9 mouse cellular contexts compared by ENCODE assay signal in genomic region chr10:85927676-85928445, GRCm38 (mm10). TPM values are rescaled to one million over a fixed set of nuclear protein-coding genes. Genes with fewer than 3 reads are reported as not detected.
A peak's percentile ranks its signal among the peaks of the same experiment; 100 is the strongest.
DNase-seq lines count a peak whose midpoint lies in the region; ATAC-seq and TF ChIP-seq lines count a peak whose summit lies in the region.
"Had no signal": no experiment of that assay in that cellular context is flagged by ENCODE, and none has a peak within 500 bp of the region (broad histone marks: within the 10 kb centered on the region; RNA-seq: fewer than 3 reads in every experiment).

Gene Ascl4 (plus strand): TSS chr10:85927681.

- H3K4me1 ChIP-seq in forebrain, postnatal 0 days (ENCODE audit: insufficient read depth), result peaks cover 15% of the 10 kb centered on the region; the same call in 1 of the 2 replicates
- peaks cover 19% of the 10 kb centered on the region for H3K4me1 ChIP-seq in kidney, embryonic 15.5 days

- no peak within 1 kb of the TSS for H3K27ac ChIP-seq in forebrain, postnatal 0 days (ENCODE audit: low read depth, low read length)
- peak within 1 kb of the TSS; percentile 27; the same call in 1 of the 2 replicates for H3K27ac ChIP-seq in kidney, embryonic 15.5 days

- H3K27me3 ChIP-seq in forebrain, postnatal 0 days (ENCODE audit: insufficient read depth, low read length), result no peaks in the 10 kb centered on the region
- peaks cover 38% of the 10 kb centered on the region for H3K27me3 ChIP-seq in kidney, embryonic 15.5 days

- TF ChIP-seq CTCF in forebrain, postnatal 0 days (IDR thresholded peaks at IDR 0.05; ENCODE audit: low read depth), result peak; percentile 22; the same call in 1 of the 2 replicates

- H3K9me3 ChIP-seq in forebrain, postnatal 0 days (ENCODE audit: low read length), result no peaks in the 10 kb centered on the region
- no peaks in the 10 kb centered on the region for H3K9me3 ChIP-seq in kidney, embryonic 15.5 days (replicated peaks)

- H3K36me3 ChIP-seq in forebrain, postnatal 0 days (ENCODE audit: insufficient read depth), result no peaks in the 10 kb centered on the region
- no peaks in the 10 kb centered on the region for H3K36me3 ChIP-seq in kidney, embryonic 15.5 days

- H3K9ac ChIP-seq in forebrain, postnatal 0 days, result peak within 1 kb of the TSS; percentile 62
- H3K9ac ChIP-seq in kidney, embryonic 15.5 days, result peak within 1 kb of the TSS; percentile 49

- peak within 1 kb of the TSS; percentile 53 for H3K4me3 ChIP-seq in forebrain, postnatal 0 days (ENCODE audit: low read depth, low read length)
- peak within 1 kb of the TSS; percentile 59 for H3K4me3 ChIP-seq in kidney, embryonic 15.5 days (replicated peaks)

- 1% methylated on average over 23 of the region's 23 CpGs for WGBS in forebrain, postnatal 0 days
- 2% methylated on average over 23 of the region's 23 CpGs for WGBS in kidney, embryonic 15.5 days

- no peak for ATAC-seq in forebrain, postnatal 0 days
- peak; percentile 8; the same call in 1 of the 2 replicates for ATAC-seq in kidney, embryonic 15.5 days (replicated peaks; ENCODE audit: low FRiP score)

- peak within 1 kb of the TSS; percentile 85 for H3K4me2 ChIP-seq in forebrain, postnatal 0 days (ENCODE audit: low read depth)
- peak within 1 kb of the TSS; percentile 98 for H3K4me2 ChIP-seq in kidney, embryonic 15.5 days

- DNase-seq in adrenal gland, adult (ENCODE audit: inconsistent age in 2 of 2, low spot score in 1 of 2), result peak; percentile 16 to 77
- DNase-seq in adrenal gland, postnatal 4 days (ENCODE audit: low spot score in 2 of 2), result no peak
- DNase-seq in right cerebral cortex, postnatal 25 days, result peak; percentile 18
- DNase-seq in right cerebral cortex, postnatal 36 days (ENCODE audit: low spot score in 2 of 2), result no peak
- DNase-seq in forebrain, postnatal 0 days, result peak; percentile 4
- DNase-seq in lung, postnatal 36 days, result peak; percentile 27
- peak; percentile 21 for DNase-seq in thymus, postnatal 14 days

RNA-seq across cellular contexts. Expression of gene Ascl4, which starts in this region (rescaled TPM):
- under 1 TPM in 1 of 2 experiments, not detected in 1; 0.28 TPM for total RNA-seq in adrenal gland, postnatal 4 days (2021)
- 0.08 and 0.24 TPM in 2 replicates for total RNA-seq in forebrain, postnatal 0 days (2014; rRNA removed)
- polyA plus RNA-seq in forebrain, postnatal 0 days (2015; fragmentation: Nextera tagmentation; extraction: Ambion mirVana), result 0.18 and 0.34 TPM in 2 replicates
- 0.68 and 1.6 TPM in 2 replicates for polyA plus RNA-seq in kidney, embryonic 15.5 days (2015; fragmentation: Nextera tagmentation; extraction: Ambion mirVana)
- total RNA-seq: heart, postnatal 14 days had no signal

Comparison
In these comparisons a context has a peak if more than half of its experiments do, and no peak if none do; other contexts are left out.
1. DNase-seq: peak in adrenal gland, adult (2 of 2), right cerebral cortex, postnatal 25 days (single experiment), lung, postnatal 36 days (single experiment) and thymus, postnatal 14 days (single experiment); none in adrenal gland, postnatal 4 days (0 of 2) and right cerebral cortex, postnatal 36 days (0 of 2).
2. Peak in DNase-seq, H3K4me3 ChIP-seq, H3K9ac ChIP-seq and H3K4me2 ChIP-seq in forebrain, postnatal 0 days; RNA of the gene not detected or under 1 TPM.